Mouse (Mus musculus) intestine, postnatal 0 days (tissue): Measurements from ENCODE around the gene Rgp1. TPM values are rescaled to one million over a fixed set of nuclear protein-coding genes. Genes with fewer than 3 reads are reported as not detected.

Experiments
- ATAC-seq: fragments of 200-750 bp; cut with Nextera tagmentation; 2 replicates; pipeline ENCODE4 v1.8.0; 2017; ENCODE audit warnings: mild to moderate bottlenecking, moderate TSS enrichment, moderate library complexity
- H3K27ac ChIP-seq: fragments of 300-500 bp; sonication (generic); 2 replicates; pipeline ENCODE4 v1.5.1; 2014; ENCODE audit warnings: mild to moderate bottlenecking, low read depth, low read length, moderate library complexity
- H3K27me3 ChIP-seq: fragments of 300-500 bp; sonication (generic); replicated peaks from 2 replicates; pipeline ENCODE4 v1.6.1; 2014; ENCODE audit warnings: low read length, mixed read lengths; ENCODE audit not compliant: control insufficient read depth, insufficient read depth
- H3K36me3 ChIP-seq: fragments of 300-500 bp; sonication (generic); 2 replicates; pipeline ENCODE4 v1.6.1; 2014; ENCODE audit warnings: mild to moderate bottlenecking, moderate library complexity; ENCODE audit not compliant: control insufficient read depth, insufficient read depth
- H3K4me1 ChIP-seq: fragments of 300-500 bp; sonication (generic); replicated peaks from 2 replicates; pipeline ENCODE4 v1.6.1; 2014; ENCODE audit warnings: antibody characterized with exemption, low read length, mixed read lengths; ENCODE audit not compliant: control insufficient read depth, insufficient read depth
- H3K4me2 ChIP-seq: fragments of 300-500 bp; sonication (generic); replicated peaks from 2 replicates; pipeline ENCODE4 v1.6.1; 2014; ENCODE audit warnings: low read depth, mild to moderate bottlenecking, moderate library complexity
- H3K4me3 ChIP-seq: fragments of 300-500 bp; sonication (generic); 2 replicates; pipeline ENCODE4 v1.5.1; 2014; ENCODE audit warnings: low read depth, low read length
- H3K9ac ChIP-seq: fragments of 300-500 bp; sonication (generic); 2 replicates; pipeline ENCODE4 v1.6.1; 2014; ENCODE audit warnings: mild to moderate bottlenecking, low read depth, low read length
- H3K9me3 ChIP-seq: fragments of 300-500 bp; sonication (generic); 2 replicates; pipeline ENCODE4 v1.6.1; 2016; ENCODE audit warnings: mixed run types; ENCODE audit not compliant: control insufficient read depth
- CTCF ChIP-seq: sonication (generic); IDR thresholded peaks from 2 replicates; pipeline ENCODE4 v1.5.1; 2016; ENCODE audit warnings: low read depth, mild to moderate bottlenecking, control low read depth, antibody characterized with exemption, moderate library complexity
- WGBS: fragments of 180-500 bp; shearing (Covaris S2); extraction: QIAGEN DNeasy Blood & Tissue Kit; methylation state at CpG from one replicate; pipeline ENCODE4 v1.1.7; 2014; 5-methylcytosine and 5-hydroxymethylcytosine counted together
- polyA plus RNA-seq: library from polyadenylated mRNA; unstranded; fragments of >200 nt; fragmentation: Nextera tagmentation; extraction: Ambion mirVana; gene quantifications from 2 replicates; pipeline ENCODE4 v1.2.1, GENCODE M21; 2015

Gene Rgp1
- polyA plus RNA-seq, 1 experiment from 2014 or later, result 11.3 TPM

DNA sequence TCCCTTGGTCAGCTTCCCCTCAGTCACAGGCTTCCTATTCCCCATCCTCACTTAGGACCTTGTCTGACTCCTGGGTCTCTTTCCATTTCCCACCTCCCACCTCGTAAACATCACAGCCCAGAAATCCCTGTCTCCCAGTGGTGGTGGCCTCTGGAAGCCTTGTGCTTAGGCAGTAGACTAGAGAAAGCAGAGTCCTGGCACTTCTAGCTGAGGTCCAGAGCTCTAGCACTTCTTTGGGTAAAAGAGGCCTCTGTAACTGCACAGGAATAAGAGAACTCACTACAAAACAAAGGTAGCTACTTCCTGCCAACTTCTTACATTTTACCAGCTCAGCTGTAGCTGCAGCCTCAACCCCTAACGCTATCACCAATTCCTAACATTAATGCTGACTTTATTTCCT, 17.5 kb upstream of the Rgp1 start:
- Histone ChIP-seq H3K4me2 (peak overlapping the region; percentile 72), H3K9me3 (no peaks in the 10 kb centered on the region), H3K9ac (peak overlapping the region; percentile 87), H3K27ac (peak overlapping the region; percentile 36; the same call in 1 of the 2 replicates), H3K27me3 (no peaks in the 10 kb centered on the region), H3K36me3 (peaks cover 24% of the 10 kb centered on the region), H3K4me3 (peak overlapping the region; percentile 81), H3K4me1 (peaks cover 2% of the 10 kb centered on the region; the same call in 1 of the 2 replicates)
- TF ChIP-seq CTCF, result no peak
- ATAC-seq, result no peak
- 10% methylated on average over 2 of the region's 2 CpGs for WGBS

DNA sequence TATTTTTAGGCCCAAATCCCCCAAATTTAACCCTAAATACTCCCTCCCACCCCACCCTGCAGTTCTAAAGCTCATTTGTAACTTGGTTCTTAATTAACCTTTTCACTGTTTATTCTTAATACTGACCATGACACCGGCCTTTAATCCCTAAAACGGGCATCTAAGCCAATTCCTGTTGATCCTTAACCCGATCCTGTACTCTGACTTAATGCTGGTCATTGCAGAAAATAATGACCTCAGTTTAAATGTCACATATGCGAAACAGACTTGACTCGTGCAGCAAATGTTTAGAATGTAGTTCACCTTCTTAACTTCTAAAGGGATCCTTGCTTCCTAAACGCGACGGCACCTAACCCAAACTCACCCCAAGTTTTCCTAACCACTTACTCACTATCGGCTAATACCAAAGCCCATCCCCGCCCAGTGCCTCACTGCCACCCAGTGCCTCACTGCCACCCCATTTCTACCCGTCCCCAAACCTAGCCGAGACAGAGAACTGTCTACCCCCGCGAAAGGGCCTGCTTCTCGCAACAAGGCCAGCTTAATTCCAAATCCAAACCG, 17.0 kb upstream of the Rgp1 start:
- Histone ChIP-seq H3K4me3 (peak overlapping the region; percentile 81), H3K27ac (peak overlapping the region; percentile 99), H3K27me3 (no peaks in the 10 kb centered on the region), H3K36me3 (peaks cover 24% of the 10 kb centered on the region), H3K4me2 (peak overlapping the region; percentile 72), H3K4me1 (peaks cover 2% of the 10 kb centered on the region; the same call in 1 of the 2 replicates), H3K9me3 (no peaks in the 10 kb centered on the region), H3K9ac (peak overlapping the region; percentile 87)
- WGBS, result 2% methylated on average over 16 of the region's 16 CpGs
- no peak for TF ChIP-seq CTCF
- no peak for ATAC-seq

- peaks cover 26% of the 10 kb centered on the region for H3K36me3 ChIP-seq
- no peaks in the 10 kb centered on the region for H3K9me3 ChIP-seq
- H3K27ac ChIP-seq, result peak within 1 kb of the TSS; percentile 99
- peak within 1 kb of the TSS; percentile 72 for H3K4me2 ChIP-seq
- H3K4me3 ChIP-seq, result peak within 1 kb of the TSS; percentile 81
- H3K27me3 ChIP-seq, result no peaks in the 10 kb centered on the region
- under 1% methylated on average over 62 of the region's 62 CpGs for WGBS
- TF ChIP-seq CTCF, result peak; percentile 38; the same call in 1 of the 2 replicates
- peak within 1 kb of the TSS; percentile 87 for H3K9ac ChIP-seq
- ATAC-seq, result peak; percentile 90
- peaks cover 2% of the 10 kb centered on the region; the same call in 1 of the 2 replicates for H3K4me1 ChIP-seq
These were observed 16.3 kb upstream of the Rgp1 start, which contains the start of the genes Creb3 and Tln1 for GRCm38 (mm10) chr4:43561997-43562768. Gene Creb3, plus strand, starts transcription at chr4:43562332. Gene Tln1, minus strand, starts transcription at chr4:43562691.

GRCm38 (mm10) chr4:43562769-43563600, 15.5 kb upstream of the Rgp1 start:
- 3% methylated on average over 22 of the region's 22 CpGs for WGBS
- no peaks in the 10 kb centered on the region for H3K27me3 ChIP-seq
- peak overlapping the region; percentile 72 for H3K4me2 ChIP-seq
- H3K4me3 ChIP-seq, result peak overlapping the region; percentile 81
- H3K36me3 ChIP-seq, result peaks cover 34% of the 10 kb centered on the region
- TF ChIP-seq CTCF, result no peak
- H3K27ac ChIP-seq, result peak overlapping the region; percentile 99
- peak; percentile 11 for ATAC-seq
- peak overlapping the region; percentile 78 for H3K9ac ChIP-seq
- no peaks in the 10 kb centered on the region for H3K9me3 ChIP-seq
- H3K4me1 ChIP-seq, result peaks cover 2% of the 10 kb centered on the region; the same call in 1 of the 2 replicates

DNA sequence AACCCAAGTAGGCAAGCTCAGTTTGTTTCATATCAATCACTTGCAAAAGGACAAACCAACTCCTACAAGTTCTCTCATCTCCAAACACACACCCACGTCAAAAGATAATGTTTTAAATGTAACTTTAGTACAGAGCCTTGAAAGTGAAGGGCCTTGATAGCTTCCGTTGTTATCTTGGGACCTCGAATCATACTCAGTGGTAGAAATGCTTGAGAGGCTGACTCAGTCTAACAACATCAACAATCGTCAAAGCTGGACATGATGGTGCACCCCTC, 15.0 kb upstream of the Rgp1 start:
- H3K4me1 ChIP-seq, result peaks cover 2% of the 10 kb centered on the region; the same call in 1 of the 2 replicates
- no peaks in the 10 kb centered on the region for H3K9me3 ChIP-seq
- peak overlapping the region; percentile 78; the same call in 1 of the 2 replicates for H3K9ac ChIP-seq
- H3K27me3 ChIP-seq, result no peaks in the 10 kb centered on the region
- peak overlapping the region; percentile 72 for H3K4me2 ChIP-seq
- 53% methylated on average over 4 of the region's 4 CpGs for WGBS
- H3K4me3 ChIP-seq, result peak overlapping the region; percentile 81
- ATAC-seq, result no peak
- no peak overlapping the region for H3K27ac ChIP-seq
- TF ChIP-seq CTCF, result no peak
- peaks cover 40% of the 10 kb centered on the region for H3K36me3 ChIP-seq

DNA sequence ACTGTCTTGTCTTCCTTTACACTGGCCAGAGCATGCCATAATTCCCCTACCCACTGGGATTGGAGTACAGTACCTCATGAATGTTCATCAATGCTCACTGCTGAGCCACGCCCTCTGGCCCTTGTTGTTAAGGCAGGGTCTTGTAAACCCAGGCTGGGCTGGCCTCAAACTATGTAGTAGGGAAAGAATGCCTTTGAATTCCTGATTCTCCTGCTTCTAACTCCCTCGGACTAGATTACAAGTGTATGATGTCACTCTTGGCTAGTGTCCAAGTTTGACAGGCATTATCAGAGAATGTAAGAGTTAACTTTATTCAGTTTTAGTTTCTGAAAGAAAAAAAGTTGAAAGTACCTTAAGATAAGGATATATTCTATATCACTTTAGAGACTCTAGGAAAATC, 14.3 kb upstream of the Rgp1 start:
- no peak for ATAC-seq
- no peak overlapping the region for H3K27ac ChIP-seq
- no peak overlapping the region for H3K4me3 ChIP-seq
- no peaks in the 10 kb centered on the region for H3K9me3 ChIP-seq
- TF ChIP-seq CTCF, result no peak
- peaks cover 47% of the 10 kb centered on the region for H3K36me3 ChIP-seq
- H3K27me3 ChIP-seq, result no peaks in the 10 kb centered on the region
- no peak overlapping the region for H3K9ac ChIP-seq
- WGBS, result 33% methylated on average over 2 of the region's 2 CpGs
- no peak overlapping the region for H3K4me2 ChIP-seq
- H3K4me1 ChIP-seq, result no peaks in the 10 kb centered on the region
